Mouse (Mus musculus): ENCODE data around the gene Plekhb2. TPM values are rescaled to one million over a fixed set of nuclear protein-coding genes. Genes with fewer than 3 reads are reported as not detected.

Gene Plekhb2
- total RNA-seq, 1 experiment from 2014 or later: 18.9 TPM

GRCm38 (mm10) chr1:34830934-34831333 is 18.8 kb upstream of the Plekhb2 start:
- no peak for ATAC-seq (replicated peaks; ENCODE audit: low read depth, poor library complexity, severe bottlenecking)

GRCm38 (mm10) chr1:34831381-34831780 is 18.4 kb upstream of the Plekhb2 start:
- no peak for ATAC-seq (replicated peaks; ENCODE audit: low read depth, poor library complexity, severe bottlenecking)

DNA sequence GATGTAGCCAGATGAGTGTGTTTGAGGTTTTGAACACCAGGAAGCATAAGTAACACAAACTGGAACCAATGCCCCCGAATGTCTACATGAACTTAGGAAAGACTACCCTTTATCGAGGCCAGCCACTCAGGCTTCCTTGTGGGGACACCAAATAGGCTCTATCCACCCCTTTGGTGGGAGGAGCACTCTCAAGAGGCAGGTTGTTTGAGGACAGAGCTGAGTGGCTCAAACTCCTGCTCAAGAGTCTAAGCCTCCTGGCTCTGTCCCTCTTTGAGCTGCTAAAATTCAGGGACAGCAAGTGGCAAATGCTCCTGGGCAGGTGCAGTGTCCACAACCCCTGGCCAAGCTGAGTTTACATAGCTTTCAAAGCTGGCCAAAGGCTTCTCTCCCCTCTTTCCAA is 14.9 kb upstream of the Plekhb2 start:
- no peak for ATAC-seq (replicated peaks; ENCODE audit: low read depth, poor library complexity, severe bottlenecking)

- peak; percentile 53 for ATAC-seq (replicated peaks; ENCODE audit: low read depth, poor library complexity, severe bottlenecking)
These were observed 11.7 kb upstream of the Plekhb2 start for GRCm38 (mm10) chr1:34837951-34838689.

GRCm38 (mm10) chr1:34839241-34839640 is 10.5 kb upstream of the Plekhb2 start:
- peak; percentile 55 for ATAC-seq (replicated peaks; ENCODE audit: low read depth, poor library complexity, severe bottlenecking)

DNA sequence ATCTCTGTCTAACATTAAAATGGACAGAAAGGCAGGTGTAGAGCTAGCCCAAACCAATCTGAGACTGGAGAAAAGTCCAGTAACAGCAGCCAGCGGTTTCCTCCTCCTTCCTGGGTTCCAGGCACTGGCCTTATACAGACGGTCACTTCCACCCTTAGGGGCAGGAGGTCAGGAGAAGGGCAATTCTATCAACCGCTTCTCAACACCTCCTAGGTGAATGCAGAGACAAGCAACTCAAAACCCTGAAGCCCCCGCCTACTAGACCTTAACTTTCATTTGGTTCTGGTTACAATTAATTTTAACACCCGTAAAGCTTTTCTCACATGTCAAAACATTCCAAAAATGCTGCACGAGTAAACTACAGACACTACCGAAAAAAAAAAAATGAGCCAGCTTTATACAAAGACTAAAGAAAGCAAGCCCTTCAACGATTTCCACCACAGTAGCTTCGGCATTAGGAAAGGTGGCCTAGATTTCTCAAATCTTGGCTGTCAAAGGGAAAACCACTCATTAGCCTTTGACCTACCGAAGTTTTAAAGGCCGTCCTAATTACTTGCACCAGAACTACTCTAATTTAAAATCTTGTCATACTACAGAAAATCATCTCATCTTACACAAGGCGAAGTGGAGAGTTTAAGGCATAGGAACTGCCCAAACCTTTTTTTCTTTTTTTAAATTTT is 7.9 kb upstream of the Plekhb2 start:
- no peak for ATAC-seq (replicated peaks; ENCODE audit: low read depth, poor library complexity, severe bottlenecking)

- ATAC-seq (replicated peaks; ENCODE audit: low read depth, poor library complexity, severe bottlenecking): peak; percentile 7; the same call in 1 of the 2 replicates
These were observed 7.4 kb upstream of the Plekhb2 start for GRCm38 (mm10) chr1:34842389-34842861.

- ATAC-seq (replicated peaks; ENCODE audit: low read depth, poor library complexity, severe bottlenecking): peak; percentile 57
These were observed 6.7 kb upstream of the Plekhb2 start, which contains the start of gene Fam168b for GRCm38 (mm10) chr1:34842887-34843618. Gene Fam168b, minus strand, starts transcription at chr1:34843065.

DNA sequence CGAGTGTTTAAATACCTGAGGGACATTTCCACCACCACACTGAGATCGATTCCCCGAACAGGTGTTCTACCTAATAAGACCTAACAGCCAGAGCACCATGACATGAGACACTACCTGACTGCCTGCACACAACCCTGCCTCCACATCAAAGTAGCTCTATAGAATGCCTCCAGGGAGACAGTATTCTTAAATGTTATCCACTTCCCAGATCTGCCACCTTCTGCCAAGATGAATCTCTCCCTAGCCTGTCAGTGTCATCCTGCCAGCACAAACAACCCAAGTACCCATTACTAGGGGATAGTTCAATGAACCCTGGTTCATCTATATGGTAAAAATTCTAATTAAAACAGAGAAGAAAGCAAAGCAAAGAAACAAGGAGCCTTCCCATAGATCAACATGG is 2.7 kb upstream of the Plekhb2 start:
- no peak for ATAC-seq (replicated peaks; ENCODE audit: low read depth, poor library complexity, severe bottlenecking)

DNA sequence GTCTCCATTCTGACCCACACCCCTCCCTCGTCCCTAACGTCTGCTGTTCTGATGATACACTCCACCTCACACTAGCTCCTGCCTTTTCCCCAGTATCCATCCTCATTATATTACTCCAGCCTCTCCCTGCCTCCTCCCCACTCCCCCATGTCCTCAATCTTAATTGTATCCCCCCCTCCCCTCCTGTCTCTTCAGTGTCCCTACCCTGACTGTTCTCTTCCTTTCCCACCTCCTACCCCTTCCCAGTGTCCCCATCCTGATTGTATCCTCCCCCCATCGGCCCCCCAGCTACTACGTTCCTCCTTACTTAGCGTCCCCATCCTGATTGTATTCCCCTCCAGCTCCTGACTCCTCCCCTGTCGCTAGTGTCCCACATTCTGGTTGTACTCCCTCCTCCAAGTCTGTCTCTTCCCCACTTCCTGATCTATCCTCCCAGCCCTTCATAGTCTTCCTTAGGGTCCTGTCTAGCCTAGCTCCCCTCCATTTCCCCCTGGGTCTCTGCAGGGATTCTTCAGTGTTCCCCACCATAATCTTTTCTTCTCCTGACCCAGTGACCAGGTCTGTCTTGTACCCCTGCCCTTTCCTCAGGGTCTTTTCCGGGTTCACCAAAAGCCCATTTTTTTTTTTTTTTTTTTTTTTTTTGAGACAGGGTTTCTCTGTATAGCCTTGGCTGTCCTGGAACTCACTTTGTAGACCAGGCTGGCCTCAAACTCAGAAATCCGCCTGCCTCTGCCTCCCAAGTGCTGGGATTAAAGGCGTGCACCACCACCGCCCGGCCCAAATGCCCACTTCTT is 764 bp downstream of the Plekhb2 start:
- ATAC-seq (replicated peaks; ENCODE audit: low read depth, poor library complexity, severe bottlenecking): no peak

DNA sequence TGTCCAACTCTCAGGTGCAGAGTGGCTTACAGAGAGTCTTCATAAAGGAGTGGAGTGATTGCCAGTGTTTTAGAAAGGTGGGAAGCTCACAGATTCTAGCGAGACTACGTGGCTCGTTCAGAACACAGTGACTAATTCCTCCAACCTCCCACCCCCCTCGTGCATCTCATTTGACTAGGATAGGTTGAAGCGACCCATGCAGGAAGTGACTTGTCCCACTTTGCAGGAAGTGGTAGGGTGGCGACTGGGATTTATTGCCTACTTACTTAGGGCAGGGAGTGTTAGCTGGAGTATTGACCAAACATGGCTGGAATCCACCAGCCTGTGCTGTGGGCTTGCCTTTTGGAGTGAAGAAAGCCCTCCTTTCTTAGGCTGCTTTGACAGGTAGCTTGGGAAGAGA is 1.8 kb downstream of the Plekhb2 start:
- ATAC-seq (replicated peaks; ENCODE audit: low read depth, poor library complexity, severe bottlenecking): peak; percentile 59

- no peak for ATAC-seq (replicated peaks; ENCODE audit: low read depth, poor library complexity, severe bottlenecking)
These were observed 2.5 kb downstream of the Plekhb2 start for GRCm38 (mm10) chr1:34852116-34852878.

DNA sequence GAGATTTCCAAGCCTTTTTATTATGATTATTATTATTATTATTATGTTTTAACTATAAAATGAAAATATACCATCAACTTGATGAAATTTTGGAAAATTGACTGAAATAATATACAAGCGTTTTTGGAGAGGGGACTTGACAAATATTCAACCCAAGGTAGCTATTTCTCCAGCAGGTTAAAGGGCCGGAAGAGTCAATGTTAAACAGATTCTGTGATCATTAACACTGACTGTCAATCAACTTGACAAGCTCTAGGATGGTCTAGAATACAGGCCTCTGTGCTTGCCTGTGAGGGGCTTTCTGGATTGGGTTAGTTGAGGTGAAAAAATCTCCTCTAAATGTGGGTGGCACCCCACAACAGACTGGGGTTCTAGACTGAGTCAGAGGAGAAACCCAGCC is 4.0 kb downstream of the Plekhb2 start:
- ATAC-seq (replicated peaks; ENCODE audit: low read depth, poor library complexity, severe bottlenecking): no peak

- ATAC-seq (replicated peaks; ENCODE audit: low read depth, poor library complexity, severe bottlenecking): no peak
These were observed 5.4 kb downstream of the Plekhb2 start for GRCm38 (mm10) chr1:34855056-34855739.

DNA sequence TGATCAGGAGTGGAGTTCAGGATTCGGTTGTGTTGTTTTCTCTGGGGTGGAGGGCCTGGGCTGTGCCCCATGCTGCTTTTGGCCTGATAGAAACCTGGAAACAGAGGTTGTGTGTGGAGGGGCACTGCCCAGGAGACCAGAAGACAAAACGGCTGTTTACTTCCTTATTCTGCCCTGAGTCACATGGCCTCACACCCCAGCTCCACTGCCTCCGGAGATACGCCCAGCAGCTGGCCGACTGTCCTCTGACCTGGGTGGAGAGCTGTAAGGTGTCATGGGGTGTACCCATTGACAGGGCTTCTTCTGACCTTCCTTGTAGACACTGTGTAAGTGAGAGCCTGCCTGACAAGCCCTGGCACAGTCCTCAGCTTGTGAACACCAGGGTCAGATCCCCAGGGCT is 8.9 kb downstream of the Plekhb2 start:
- ATAC-seq (replicated peaks; ENCODE audit: low read depth, poor library complexity, severe bottlenecking): peak; percentile 96

GRCm38 (mm10) chr1:34859761-34860160 is 10.0 kb downstream of the Plekhb2 start:
- no peak for ATAC-seq (replicated peaks; ENCODE audit: low read depth, poor library complexity, severe bottlenecking)

DNA sequence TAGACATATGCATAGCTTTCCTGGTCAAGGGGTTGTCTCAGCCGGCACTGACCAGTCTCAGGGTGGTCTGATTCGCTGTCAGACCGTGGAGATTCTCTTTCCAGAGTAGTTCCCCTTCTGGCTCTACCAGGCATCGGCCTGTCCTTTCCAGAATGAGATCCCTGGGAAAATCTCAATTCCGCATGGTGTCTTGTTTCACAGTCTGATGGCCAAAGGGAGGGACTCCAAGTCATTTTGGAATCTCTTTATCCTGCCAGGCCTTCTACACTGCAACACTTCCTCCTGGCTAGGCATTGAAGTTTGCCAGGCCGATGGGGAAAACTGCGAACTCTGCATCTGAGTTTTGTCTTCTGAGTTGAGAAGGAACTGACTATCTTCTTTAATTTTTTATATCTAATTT is 10.4 kb downstream of the Plekhb2 start:
- ATAC-seq (replicated peaks; ENCODE audit: low read depth, poor library complexity, severe bottlenecking): no peak

DNA sequence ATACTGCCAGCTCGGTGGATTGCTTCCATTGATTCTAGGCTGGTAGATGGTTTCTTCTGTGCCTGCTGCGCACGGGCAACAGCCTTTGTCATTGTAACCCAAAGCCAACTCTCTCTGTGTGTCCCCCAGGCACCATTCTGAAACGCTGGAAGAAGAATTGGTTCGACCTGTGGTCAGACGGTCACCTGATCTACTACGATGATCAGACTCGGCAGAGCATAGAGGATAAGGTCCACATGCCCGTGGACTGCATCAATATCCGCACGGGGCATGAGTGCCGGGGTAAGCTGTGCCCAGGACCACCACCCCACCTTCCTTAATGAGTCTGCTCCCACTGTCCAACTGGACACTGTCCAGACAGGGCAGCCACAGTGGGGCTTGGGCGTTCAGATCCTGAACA is 13.1 kb downstream of the Plekhb2 start:
- no peak for ATAC-seq (replicated peaks; ENCODE audit: low read depth, poor library complexity, severe bottlenecking)

- no peak for ATAC-seq (replicated peaks; ENCODE audit: low read depth, poor library complexity, severe bottlenecking)
These were observed 13.5 kb downstream of the Plekhb2 start for GRCm38 (mm10) chr1:34863323-34863722.

Measured in common myeloid progenitor, adult 5-6 weeks (primary cell).